Mouse (Mus musculus): Measurements from ENCODE around the gene Svs1. TPM values are rescaled to one million over a fixed set of nuclear protein-coding genes. Genes with fewer than 3 reads are reported as not detected.
"Not testable (repeated sequence)": the region's sequence is repeated elsewhere in the genome, so short reads cannot be mapped to it uniquely, and the experiment has no call there.

Gene Svs1
- total RNA-seq (2021): not detected
- long read RNA-seq, experiment 1: 0 reads
- long read RNA-seq, experiment 2: 0 reads

DNA sequence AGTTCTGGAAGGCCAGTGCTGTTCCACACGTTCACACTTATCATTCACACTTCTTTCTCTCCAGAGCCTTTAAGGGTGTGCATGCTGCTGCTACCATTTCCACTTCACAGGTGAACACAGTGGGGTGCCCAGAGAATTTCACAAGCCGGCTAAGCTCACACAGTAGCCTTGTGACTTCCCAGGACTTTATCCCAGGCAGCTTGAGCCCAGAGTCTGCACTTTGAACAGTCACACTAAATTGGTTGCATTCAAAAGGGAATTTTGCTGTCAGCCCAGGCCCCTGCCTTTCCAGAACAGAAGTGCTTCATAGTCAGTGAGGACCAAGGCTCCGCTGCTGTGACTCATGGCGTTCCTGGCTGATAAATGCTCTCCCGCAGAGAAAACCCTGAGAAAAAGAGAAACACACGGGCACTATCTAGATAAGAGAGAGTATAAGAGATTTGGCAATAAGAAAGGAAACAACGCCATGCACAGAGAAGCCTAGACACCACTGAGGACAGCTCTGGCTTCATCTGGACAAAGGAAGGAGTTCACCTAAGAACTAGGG, at the start of gene Svs1:
Gene Svs1 (plus strand): TSS at position 418 of the 547 bp plus-strand sequence.
- DNase-seq: peak; percentile 31

DNA sequence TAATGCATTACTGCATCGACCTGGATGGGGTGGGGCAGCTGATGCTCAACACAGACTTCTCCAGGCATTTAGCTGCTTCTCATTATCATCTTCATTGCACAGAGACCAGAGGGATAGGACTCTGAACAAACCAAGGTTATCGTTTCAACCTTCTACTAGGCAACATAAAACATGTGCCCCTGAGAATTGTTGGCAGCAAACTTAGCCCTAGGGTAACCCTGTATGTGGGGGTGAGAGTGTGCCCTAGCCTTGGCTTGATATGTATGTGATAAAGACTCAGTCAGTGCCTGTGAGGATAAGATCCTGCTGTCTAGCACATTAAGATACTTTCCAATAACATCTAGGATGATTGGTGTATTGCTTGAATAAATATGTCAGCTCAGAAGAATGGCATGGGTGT, 37.1 kb upstream of the Svs1 start:
- no peak for DNase-seq

DNA sequence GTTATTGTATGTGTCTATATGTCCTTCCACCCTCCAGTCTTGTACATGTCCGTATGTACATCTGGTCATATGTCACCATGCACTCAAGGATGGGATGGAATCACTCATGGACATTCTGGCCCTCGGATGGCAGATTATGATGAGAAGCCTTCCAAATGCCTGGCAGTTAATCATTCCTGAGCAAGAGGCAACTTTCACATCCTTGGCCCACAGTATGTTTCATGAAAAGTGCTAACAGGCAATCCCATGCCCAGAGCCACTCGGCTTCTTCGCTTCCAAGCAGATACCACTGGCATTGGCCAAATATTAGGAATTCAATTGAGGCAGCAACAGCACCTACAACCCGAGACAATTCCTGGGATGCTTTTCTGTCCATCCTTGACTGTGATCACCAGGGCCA, 36.0 kb upstream of the Svs1 start:
- no peak for DNase-seq

DNA sequence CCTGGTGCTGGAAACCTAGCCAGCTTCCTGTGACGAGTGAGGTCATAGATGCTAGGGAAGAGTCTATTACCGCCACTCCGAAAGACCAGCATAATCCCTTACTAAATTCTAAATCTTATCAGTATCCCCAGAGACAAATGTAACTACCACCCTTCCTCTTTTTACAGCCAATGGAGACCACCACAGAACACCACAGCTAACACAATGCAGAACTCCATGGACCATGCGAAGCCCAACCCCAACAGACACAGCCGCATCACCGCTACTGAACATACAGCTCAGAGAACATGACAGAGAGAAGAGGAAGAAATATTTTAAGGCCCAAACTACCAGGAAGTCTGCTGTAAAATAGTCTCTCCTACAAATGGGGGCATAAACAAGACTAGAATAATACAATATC, 35.0 kb upstream of the Svs1 start:
- no peak for DNase-seq

DNA sequence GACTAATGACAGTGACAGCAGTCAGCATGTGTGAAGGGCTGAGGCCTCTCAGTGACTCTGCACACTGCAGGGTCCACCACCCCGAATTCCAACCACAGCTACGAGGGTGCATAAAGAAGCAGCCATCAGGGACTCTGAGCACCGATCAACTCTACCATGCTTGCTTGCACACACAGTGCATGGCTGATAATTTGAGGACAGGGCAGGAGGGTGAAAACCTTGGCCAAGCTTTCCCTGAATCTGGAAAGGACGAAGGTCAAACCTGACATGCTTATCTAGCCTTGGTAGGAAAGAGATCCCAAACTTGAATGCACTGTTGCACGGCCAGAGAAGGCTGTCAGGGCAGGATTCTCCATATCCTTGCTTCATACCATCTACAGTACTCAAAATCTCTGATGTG, 33.4 kb upstream of the Svs1 start:
- no peak for DNase-seq

DNA sequence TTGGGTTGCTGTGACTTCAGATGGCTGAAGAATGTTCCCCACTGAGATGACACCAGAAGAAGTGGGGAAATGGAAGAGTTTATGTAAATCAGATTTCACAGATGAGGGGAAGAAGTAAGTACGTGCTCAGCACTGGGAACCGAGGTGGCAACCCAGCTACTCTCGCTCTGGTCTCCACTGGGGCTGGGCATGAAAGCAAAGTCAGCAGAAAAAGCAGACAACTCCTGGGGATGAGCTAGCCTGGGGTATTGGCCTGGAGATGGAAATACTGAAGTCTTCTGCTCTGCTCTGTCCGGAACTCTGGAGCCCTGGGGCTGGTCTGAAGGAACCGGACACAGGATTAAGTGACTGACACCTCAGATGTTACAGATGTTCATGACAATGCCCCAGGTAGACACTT, 32.5 kb upstream of the Svs1 start:
- DNase-seq: no peak

DNA sequence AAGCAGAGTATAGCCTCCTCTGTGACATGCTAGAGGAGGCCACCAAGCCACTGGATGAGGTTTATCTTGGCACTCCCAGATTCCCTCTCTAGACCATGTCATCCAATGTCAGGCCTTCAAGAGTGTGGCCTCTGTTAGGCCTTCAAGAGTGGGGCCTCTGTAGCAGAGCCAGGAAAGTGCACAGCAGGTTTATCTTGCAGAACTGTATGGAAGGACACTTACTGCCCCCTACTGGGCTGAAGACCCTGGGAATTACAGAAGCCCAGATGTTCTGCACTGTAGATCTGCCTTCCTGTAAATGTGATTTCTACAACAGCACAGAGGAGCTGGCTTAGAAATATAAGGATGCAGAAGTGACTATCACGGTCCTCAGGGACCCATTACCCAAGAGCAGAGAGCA, 31.7 kb upstream of the Svs1 start:
- peak; percentile 83 for DNase-seq

DNA sequence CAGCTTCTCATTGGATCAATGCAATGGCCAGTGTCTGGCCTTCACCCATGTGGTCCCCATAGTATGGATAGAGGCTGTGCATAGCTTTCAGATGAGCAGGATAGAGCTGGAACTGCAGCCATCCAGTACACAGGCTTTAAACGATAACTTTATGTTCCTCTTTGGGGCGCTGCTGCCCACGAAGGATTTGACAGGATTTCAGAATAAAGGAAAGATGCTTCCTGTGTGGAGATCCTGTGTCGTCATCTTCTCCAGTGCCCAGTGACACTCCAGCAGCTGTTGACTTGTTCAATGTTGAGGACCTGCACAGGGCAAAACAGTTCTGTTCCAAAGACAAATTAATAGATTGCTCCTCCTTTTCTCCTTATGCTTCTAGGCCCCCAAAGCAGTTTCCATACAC, 29.9 kb upstream of the Svs1 start:
- no peak for DNase-seq

DNA sequence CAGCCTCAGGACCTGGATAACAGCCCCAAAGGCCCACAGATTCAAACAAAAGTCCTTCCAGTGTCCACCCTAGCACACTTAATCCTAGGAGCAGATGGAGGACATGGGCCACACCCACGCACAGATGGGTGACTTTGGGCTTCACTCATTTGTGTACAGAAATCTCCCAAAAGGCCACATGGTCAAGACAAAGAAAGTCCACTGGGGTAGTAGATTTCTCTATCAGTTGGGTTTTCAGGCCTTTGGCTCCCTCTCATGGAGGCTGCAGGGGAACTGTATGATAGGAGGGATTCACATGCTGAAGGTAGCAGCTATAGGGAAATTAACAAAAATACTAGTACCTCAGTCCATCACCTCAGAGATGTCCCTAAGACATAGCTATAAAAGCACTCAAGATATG, 28.6 kb upstream of the Svs1 start:
- peak; percentile 27 for DNase-seq

DNA sequence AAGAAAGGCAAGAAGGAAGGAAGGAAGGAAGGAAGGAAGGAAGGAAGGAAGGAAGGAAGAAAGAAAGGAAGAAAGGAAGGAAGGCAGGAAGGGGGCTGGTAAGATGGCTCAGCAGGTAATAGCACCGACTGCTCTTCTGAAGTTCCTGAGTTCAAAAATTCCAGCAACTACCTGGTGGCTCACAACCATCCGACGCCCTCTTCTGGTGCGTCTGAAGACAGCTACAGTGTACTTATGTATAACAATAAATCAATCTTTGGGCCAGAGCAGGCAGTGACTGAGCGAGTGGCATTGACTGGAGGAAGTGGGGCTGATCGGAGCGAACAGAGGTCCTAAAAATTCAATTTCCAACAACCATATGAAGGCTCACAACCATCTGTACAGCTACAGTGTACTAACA, 27.5 kb upstream of the Svs1 start:
- not testable (repeated sequence) for DNase-seq

DNA sequence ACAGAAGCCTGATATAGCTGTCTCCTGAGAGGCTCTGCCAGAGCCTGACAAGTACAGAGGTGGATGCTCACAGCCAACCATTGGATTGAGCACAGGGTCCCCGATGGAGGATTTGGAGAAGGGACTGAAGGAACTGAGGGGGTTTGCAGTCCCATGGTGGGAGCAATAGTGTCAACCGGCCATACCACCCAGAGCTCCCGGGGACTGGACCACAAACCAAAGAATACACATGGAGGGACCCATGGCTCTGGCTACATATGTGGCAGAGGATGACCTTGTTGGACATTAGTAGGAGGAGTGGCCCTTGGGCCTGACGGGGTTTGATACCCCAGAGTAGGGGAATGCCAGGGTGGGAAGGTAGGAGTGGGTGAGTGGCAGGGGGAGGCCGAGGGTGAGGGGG, 20.0 kb upstream of the Svs1 start:
- DNase-seq: not testable (repeated sequence)

DNA sequence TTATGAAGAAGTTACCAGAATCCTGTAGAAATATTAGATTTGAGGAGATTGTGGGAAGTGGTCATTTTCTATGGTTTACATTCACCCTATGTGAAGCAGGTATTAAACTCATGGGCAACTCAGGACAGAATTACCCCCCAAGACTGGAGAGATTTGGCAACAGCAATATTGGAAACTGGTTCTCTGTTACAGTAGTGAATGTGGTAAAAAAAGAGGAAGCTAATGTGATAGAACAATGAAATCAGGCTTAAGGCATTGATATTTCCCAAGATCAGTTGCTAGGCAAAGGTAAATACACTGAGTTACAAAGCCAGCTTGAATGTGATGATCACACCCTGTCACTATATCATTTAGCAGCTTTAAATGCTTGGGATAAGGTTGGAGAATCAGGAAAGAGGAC, 18.8 kb upstream of the Svs1 start:
- DNase-seq: no peak

DNA sequence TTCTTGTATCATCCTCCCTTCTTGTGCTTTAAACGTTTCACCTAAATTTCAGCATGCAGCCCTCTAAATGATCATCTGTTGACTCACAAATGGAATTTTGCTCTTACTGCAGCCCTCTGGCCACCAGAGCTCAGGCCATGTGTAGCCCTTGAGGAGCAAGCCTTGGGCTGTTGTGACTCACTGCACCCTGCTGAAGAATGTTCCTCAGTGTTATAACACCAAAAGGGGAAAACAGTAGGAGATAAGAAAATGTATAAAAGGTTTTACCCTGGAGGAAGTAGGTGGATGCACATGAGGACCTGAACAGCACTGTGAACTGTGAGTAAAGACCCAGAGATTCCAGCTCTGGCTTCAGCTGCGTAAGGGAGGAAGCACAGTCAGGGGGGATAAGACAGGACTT, 12.0 kb upstream of the Svs1 start, which contains the start of gene Doxl2:
Gene Doxl2 (plus strand): TSS at position 301 of the 400 bp plus-strand sequence.
- DNase-seq: no peak

DNA sequence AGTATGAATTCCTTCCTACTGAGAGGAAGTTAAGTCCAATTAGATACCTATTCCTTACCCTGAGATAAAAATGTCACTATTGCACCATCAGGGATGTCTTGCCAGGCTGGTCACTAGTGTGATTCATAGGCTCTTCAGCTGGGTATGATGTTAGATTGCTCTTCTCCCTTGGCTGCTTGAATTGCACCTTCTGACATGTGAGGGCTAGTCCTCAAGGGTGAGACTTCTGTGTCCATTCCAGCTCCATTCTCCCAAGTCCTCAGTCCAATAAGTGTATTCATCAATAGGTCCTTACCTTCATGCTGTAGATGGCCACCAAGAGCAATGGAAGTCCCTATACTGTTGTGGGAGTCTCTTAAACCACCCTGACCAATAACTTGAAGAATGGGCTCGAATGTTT, 7.0 kb upstream of the Svs1 start:
- no peak for DNase-seq

DNA sequence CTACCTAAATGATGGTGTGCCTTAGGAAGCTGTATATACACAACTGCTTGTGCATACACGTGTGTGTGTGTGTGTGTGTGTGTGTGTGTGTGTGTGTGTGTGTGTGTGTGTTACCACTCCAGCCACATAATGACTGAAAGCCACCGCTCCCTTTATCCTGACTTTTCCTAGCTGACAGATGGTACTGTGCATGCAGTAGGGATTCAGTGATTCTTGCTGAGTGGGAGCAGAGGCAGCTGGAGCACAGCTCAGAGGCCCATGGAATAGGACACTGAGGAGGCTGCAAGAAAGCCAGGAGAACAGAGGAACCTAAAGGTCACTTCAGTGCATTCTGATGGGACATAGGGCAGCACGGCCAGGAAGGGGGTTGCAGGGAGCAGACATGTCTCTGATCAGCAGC, 4.4 kb upstream of the Svs1 start:
- DNase-seq: no peak

DNA sequence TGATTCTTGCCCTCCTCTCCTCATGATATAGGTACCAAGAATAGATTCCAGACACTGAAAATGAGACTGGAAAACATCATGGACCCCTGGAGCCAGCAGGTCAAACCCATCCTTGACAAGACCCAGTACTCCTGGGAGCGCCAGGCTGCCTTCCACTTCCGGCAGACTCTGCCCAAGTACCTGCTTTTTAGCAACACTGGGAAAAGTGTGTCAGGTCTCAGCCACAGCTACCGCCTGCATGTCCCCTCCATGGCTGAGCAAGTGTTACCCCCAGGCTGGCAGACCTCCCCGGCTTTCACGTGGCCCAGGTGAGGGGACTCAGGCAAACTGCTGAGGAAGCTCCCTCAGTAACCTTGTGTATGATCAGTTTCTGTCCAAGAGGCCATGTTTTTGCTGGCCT, 3.3 kb downstream of the Svs1 start:
- no peak for DNase-seq

DNA sequence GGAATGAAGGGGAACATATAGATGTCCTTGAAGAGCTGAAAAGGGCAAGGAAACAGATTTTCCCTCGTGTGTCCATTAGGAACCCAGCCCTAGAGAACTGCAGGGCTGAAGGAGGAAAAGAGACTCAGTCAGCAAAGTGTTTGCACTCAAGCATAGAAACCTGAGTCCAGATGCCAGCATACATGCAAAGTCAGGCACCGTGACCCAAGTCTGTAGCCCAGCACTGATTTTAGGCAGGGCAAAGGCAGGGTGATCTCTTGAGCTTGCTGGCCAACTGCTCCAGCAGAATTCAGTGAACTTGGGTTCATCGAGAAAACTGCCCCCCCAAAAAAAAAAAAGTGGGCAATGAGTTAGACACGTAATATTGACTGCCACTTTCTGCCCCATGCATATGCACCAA, 5.3 kb downstream of the Svs1 start:
- no peak for DNase-seq

DNA sequence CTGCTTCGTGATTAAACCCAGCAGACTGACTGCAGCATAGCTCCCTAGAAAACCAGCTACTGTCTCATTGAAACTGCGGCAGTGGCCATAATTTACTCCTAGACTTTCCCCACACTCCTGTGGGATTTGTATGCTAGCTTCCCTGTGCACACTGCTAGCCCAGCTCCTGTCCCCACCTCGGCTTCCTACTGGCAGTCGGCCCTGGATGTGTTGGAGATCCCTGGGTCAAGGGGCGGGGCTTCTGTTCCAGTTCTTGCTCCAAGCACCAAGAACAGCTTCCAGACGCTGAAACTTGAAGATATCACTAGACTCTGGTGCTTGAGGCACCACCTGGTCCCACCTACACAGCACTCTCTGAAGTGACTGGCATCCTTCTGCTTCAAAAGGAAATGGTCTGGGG, 11.5 kb downstream of the Svs1 start:
- DNase-seq: no peak

DNA sequence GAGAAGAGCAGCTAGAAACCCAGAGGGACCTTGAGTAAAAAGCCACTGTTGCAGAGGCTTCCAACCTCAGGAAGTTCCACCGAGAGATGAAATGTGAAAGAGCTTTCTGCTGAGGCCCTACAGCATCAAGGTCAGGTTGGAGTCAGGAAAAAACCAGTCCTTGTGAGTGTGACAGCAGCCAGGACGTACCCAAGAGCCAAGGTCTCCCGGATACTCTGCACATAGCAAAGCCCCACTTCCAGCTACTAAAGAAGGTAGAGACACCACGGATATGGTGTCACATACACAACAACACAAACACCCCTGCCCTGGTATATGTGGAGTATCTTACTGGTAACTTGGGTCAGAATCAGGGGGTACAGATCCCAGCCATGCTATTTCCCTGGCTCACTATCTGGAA, 12.1 kb downstream of the Svs1 start:
- DNase-seq: peak; percentile 42

DNA sequence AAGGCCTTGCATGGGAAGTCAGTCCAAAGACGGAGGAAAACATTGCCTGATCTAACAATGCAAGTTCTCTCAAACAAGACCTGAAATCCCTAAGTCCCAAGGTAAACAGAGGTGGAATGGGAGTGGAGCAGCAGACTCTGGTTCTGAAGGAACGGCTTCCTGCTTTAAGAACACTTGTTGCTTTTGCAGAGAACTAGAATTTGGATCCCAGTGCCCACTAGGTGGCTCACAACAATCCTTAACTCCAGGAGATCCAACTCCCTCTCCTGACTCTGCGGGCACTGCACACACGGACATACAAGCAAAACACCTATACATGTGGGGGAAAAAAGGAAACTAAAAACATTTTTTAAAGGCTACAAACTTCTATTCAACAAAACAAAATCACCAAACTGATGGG, 16.7 kb downstream of the Svs1 start:
- DNase-seq: peak; percentile 37

DNA sequence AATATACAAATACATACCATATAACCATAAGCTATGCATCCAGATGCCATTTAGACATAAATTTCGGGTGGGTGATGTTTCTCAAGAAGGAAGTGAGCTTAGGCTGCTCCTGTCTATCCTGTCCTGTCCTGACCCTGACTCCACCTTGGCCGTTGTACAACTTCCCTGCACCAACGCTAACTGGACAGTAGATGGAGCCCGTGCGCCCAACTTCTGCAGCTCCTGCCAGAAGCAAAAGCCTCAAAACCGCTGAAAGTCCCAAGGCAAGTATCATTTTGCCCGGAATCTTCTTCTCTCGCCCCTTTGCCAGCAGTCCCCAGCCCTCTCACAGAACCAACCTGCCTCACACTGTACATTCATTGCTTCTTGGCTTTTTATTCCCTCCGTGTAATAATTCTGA, 21.3 kb downstream of the Svs1 start:
- DNase-seq: peak; percentile 77

DNA sequence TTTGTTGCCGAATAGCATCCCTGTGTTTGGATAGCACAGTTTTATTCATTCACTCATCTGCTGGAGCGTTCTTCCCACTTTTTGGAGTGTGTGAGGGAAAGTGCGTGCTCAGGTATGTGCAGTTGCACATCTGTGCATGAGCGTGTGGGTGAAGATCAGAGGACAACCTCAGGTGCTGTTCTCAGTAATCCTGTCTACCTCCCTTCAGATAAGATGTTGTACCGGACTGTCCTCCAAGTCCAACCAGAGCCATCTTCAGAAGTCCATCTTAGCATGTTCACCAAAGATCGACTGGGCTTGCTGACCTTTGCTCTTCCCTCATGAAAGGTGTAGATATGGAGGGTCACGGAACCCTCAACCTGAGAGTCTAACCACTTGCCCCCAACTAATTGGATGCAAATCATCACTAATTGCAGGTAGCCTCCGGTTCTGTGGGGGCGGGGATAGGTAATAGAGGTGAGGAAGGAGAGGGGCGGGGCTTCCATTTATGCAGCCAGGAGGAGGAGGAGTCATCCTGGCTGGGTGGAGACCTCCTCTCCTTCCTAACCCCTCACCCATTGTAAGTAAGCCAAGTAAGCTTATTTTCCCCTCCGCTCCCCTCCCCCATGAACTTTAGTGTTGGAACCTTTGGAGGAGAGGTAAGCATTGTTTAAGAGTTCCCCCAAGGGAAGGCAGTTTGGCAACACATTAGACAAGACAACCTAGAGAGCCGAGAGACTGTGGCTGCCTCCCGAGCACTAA, 21.9 kb downstream of the Svs1 start:
- DNase-seq: no peak

DNA sequence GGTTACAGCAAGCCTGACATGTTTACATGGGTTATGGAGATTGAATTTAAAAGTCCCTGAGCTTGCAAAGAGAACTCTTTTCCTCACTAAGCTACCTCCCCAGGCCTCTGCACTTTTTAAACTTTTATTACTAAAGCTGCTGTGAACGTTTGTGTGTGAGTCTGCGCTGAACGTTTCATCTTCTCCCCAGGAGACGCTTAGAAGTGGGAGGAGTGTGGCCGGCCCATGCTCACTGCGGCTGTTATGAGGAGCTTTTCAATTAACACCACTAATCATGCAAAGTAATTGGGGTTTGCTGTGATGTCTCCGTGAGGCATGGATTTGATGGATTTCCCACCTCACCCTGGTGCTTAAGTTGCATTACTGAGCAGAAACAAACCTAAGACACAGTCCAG, 22.5 kb downstream of the Svs1 start:
- DNase-seq: no peak

DNA sequence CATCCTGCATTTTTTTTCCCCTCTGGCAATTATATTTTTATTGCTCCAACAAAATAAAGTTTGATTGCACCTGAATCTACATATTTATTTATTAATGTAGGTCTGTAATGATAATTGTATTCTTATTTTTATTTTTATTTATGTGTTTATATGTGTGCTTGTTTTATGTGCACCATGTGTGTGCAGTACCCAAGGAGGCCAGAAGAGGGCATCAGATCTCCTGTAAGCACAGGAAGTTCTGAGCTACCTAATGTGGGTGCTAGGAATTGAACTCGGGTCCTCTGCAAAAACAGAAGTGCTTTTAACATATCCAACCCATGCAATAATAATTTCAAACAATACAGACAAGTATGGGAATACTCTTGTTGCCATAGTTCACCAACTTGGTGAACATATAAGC, 23.0 kb downstream of the Svs1 start:
- no peak for DNase-seq
